Mouse (Mus musculus): Measurements from ENCODE around the gene Vamp9.

The Vamp9 gene

GRCm38 (mm10) chr5:99941776-99942502 lies 35.9 kb downstream of the Vamp9 start:
- no peak for DNase-seq (ENCODE audit: low read depth, low spot score)

DNA sequence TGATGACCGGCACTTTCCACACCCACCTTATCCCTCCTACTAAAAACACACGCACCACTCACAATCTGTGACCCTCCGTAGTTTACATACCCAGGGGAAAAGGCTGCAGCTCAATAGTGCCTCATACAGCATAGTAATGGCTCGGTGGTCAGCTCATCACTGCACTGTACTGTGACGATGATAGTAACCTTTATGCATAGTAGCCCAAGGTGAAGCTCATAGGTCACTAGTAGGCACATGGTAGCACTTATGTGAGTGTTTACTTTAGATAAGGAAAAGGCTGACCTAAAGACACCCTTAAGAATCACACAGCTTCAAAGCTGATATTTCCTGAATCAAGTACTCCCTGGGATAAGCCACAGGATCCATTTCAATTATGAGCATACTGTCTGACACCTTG lies 46.5 kb downstream of the Vamp9 start:
- DNase-seq (ENCODE audit: low read depth, low spot score), result no peak

- no peak for DNase-seq (ENCODE audit: low read depth, low spot score)
Measured at GRCm38 (mm10) chr5:99953883-99954282, 47.8 kb downstream of the Vamp9 start.

DNA sequence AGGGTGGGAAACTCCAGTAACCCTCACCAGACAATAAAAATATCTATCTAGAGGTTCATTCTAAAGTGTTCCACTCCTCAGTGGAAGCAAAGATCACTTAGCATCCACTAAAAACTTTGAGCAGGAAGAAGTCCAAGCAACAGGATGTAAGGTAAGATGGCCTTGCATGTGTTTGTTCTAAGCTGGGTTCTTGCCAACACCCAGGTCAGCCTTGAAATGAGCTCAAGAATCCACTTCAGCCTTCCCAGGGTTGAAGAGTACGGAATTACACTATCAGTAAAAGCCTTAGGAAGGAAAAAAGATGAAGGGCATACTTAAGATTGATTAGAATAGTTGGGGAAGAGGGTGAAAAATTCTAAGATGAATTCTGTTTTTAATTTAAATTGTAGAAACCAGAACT lies 52.6 kb downstream of the Vamp9 start:
- no peak for DNase-seq (ENCODE audit: low read depth, low spot score)

DNA sequence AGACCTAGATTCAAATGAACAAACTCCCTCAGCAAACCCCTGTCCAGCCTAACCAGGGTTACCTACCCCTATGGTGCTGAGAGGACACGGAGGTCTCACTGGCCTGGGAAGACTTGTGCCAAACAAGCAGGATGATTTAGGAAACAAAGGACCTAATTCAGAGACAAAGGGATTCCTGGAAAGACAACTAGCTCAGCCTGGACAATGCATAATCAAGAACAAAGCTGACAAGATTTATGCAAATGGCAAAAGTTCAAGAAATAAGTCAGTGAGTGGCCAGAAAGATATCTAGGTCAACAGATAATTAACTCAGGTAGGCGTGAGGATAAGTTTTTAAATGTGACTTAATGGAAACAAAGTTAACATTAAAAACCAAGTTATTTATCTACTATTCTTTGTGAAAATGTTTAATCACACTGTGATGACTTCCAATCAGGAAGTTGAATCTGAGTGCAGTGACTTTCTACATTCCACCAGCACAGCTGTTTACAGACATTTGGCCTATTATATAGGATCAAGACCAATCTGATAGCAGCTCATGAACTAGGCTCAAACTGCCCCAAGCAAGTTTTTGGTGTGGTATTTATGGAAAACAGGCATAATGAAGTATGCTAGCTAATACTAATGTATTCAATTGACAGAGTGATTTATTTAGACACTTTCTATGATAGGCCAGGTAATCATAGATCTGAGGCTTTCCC lies 53.3 kb downstream of the Vamp9 start:
- DNase-seq (ENCODE audit: low read depth, low spot score), result no peak

- no peak for DNase-seq (ENCODE audit: low read depth, low spot score)
Measured at GRCm38 (mm10) chr5:99959960-99960359, 53.9 kb downstream of the Vamp9 start.

DNA sequence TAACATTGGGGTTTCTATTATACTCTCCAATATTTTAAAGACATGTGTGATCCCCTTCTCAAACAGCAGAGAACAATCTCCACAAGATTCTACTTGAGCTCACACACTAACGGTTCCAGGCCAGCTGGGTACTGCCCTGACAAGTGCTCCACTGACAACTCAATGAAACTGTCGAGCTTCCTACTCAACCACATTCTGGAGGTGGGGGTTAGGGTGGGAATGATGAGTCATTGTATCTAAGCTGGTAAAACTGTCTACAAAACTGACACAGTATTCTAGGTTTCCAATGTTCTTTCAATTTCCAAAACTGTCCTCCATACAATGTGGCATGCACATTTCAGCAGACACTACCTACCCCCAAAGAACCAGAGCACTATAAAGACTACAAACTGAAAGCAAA lies 67.9 kb downstream of the Vamp9 start:
- no peak for DNase-seq (ENCODE audit: low read depth, low spot score)

- no peak for DNase-seq (ENCODE audit: low read depth, low spot score)
Measured at GRCm38 (mm10) chr5:99975061-99975460, 69.0 kb downstream of the Vamp9 start.

DNA sequence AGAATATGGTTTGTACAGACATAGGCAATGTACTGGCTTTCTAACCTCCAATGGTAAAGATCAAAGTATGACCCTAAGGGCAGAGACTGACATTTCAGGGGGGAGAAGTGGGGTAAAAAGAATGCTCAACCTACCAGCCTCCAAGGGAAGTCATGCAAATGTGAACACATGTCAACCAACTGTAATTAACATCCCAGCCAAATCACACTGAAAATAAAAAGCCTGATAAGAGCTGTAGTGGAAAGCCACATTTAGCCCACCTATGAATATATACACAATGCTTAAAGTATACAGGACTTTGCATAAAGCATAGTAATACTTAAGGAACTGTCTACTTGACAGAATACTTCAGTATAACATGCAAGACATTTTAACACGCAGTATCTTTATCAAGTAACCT lies 69.7 kb downstream of the Vamp9 start:
- DNase-seq (ENCODE audit: low read depth, low spot score), result no peak

GRCm38 (mm10) chr5:99976334-99976955 lies 70.4 kb downstream of the Vamp9 start:
- DNase-seq (ENCODE audit: low read depth, low spot score), result no peak

GRCm38 (mm10) chr5:99977516-99978301 lies 71.7 kb downstream of the Vamp9 start:
- DNase-seq (ENCODE audit: low read depth, low spot score), result no peak

- peak; percentile 87 for DNase-seq (ENCODE audit: low read depth, low spot score)
Measured at GRCm38 (mm10) chr5:99978699-99979442, 72.8 kb downstream of the Vamp9 start, which contains the start of the genes Hnrnpd and 4930524J08Rik. Gene Hnrnpd, minus strand, starts transcription at chr5:99978938. Gene 4930524J08Rik, plus strand, starts transcription at chr5:99979061.

- DNase-seq (ENCODE audit: low read depth, low spot score), result no peak
Measured at GRCm38 (mm10) chr5:99983452-99984061, 77.5 kb downstream of the Vamp9 start.

DNA sequence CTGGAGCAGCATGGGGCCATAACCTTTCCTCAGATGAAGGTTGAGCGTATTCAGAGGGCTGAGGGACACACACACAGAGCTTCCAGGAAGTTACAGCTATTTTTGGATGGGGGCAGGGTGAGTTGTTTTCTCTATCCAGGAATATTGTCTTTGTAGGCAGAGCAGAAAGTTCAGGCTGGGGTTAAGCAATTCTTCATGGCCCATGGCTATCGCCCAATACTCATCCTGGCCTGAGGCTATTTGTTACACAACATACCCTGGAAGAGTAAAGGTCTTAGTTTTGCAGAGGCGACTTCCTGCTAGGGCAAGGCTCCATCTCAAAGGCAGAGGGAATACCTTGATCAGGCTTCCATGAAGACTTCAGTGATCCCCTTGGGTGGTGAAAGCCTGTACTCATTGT lies 88.1 kb downstream of the Vamp9 start:
- DNase-seq (ENCODE audit: low read depth, low spot score), result no peak

- DNase-seq (ENCODE audit: low read depth, low spot score), result no peak
Measured at GRCm38 (mm10) chr5:99994680-99995079, 88.6 kb downstream of the Vamp9 start.

DNA sequence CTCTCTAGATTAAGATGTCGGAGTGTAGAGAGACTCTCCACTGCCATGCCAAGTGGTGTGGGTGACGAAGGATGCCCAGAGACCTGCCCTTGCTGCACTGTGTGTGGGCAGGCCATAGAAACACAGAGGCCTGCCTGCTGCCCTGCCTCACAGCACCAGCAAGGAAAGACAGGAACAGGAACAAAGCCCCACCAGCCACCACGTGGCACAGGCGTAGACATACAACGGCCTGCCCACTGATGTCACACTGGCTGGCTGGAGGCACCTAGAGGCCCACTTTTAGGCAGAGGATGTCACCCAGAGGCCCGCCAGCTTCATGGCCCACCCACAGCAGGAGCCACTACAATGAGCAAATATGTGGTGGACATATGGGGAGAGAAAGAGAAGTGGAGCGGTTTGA lies 94.0 kb downstream of the Vamp9 start:
- DNase-seq (ENCODE audit: low read depth, low spot score), result no peak

DNA sequence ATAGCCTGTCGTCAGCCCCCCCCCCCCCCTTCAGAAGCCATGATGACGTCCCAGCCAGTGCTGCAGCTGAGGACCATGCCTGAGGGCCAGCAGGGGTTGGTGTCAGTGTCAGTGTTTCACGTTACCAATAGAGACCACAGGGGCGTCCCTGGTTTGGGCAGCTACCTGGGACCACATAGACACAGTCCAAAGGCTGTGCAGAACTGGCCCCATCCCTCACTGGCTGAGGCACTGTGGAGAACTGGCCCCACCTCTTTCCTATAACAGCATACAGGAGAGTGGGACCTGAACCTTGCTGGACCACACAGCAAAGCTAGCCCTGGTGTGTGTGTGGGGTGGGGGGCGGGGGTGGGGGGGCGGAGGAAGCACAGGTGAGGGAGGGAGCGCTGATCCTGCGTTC lies 94.4 kb downstream of the Vamp9 start:
- no peak for DNase-seq (ENCODE audit: low read depth, low spot score)
